Mouse (Mus musculus): ENCODE results near the gene Susd1. TPM values are rescaled to one million over a fixed set of nuclear protein-coding genes. Genes with fewer than 3 reads are reported as not detected.

The Susd1 gene
- total RNA-seq, 4 experiments from 2014 or later, result 3.7 to 7.8 (median 4.9) TPM

- DNase-seq, result no peak
Measured at GRCm38 (mm10) chr4:59429128-59429527, 9.3 kb downstream of the Susd1 start.

GRCm38 (mm10) chr4:59426429-59426828 lies 12.0 kb downstream of the Susd1 start:
- DNase-seq, result no peak

- DNase-seq, result no peak
Measured at GRCm38 (mm10) chr4:59422808-59423207, 15.6 kb downstream of the Susd1 start.

- DNase-seq, result peak; percentile 15
Measured at GRCm38 (mm10) chr4:59422025-59422783, 16.2 kb downstream of the Susd1 start.

GRCm38 (mm10) chr4:59421369-59421746 lies 17.1 kb downstream of the Susd1 start:
- DNase-seq, result no peak

GRCm38 (mm10) chr4:59420695-59421368 lies 17.6 kb downstream of the Susd1 start:
- no peak for DNase-seq

GRCm38 (mm10) chr4:59419211-59419610 lies 19.2 kb downstream of the Susd1 start:
- no peak for DNase-seq

GRCm38 (mm10) chr4:59413428-59413827 lies 25.0 kb downstream of the Susd1 start:
- DNase-seq, result no peak

- no peak for DNase-seq
Measured at GRCm38 (mm10) chr4:59411153-59411552, 27.3 kb downstream of the Susd1 start.

- no peak for DNase-seq
Measured at GRCm38 (mm10) chr4:59407766-59408165, 30.7 kb downstream of the Susd1 start.

GRCm38 (mm10) chr4:59404375-59404774 lies 34.1 kb downstream of the Susd1 start:
- no peak for DNase-seq

GRCm38 (mm10) chr4:59400931-59401330 lies 37.5 kb downstream of the Susd1 start:
- DNase-seq, result no peak

- no peak for DNase-seq
Measured at GRCm38 (mm10) chr4:59399343-59399742, 39.1 kb downstream of the Susd1 start.

- no peak for DNase-seq
Measured at GRCm38 (mm10) chr4:59395528-59395927, 42.9 kb downstream of the Susd1 start.

GRCm38 (mm10) chr4:59394155-59394554 lies 44.3 kb downstream of the Susd1 start:
- no peak for DNase-seq

GRCm38 (mm10) chr4:59388447-59389030 lies 49.9 kb downstream of the Susd1 start:
- no peak for DNase-seq

GRCm38 (mm10) chr4:59387387-59388210 lies 50.8 kb downstream of the Susd1 start:
- DNase-seq, result no peak

- no peak for DNase-seq
Measured at GRCm38 (mm10) chr4:59385254-59385895, 53.1 kb downstream of the Susd1 start.

- DNase-seq, result no peak
Measured at GRCm38 (mm10) chr4:59383791-59384190, 54.6 kb downstream of the Susd1 start.

GRCm38 (mm10) chr4:59382131-59382530 lies 56.3 kb downstream of the Susd1 start:
- DNase-seq, result no peak

- peak; percentile 36 for DNase-seq
Measured at GRCm38 (mm10) chr4:59381007-59381743, 57.3 kb downstream of the Susd1 start.
